Mouse (Mus musculus): Measurements from ENCODE around the gene Foxi3.

Gene Foxi3

DNA sequence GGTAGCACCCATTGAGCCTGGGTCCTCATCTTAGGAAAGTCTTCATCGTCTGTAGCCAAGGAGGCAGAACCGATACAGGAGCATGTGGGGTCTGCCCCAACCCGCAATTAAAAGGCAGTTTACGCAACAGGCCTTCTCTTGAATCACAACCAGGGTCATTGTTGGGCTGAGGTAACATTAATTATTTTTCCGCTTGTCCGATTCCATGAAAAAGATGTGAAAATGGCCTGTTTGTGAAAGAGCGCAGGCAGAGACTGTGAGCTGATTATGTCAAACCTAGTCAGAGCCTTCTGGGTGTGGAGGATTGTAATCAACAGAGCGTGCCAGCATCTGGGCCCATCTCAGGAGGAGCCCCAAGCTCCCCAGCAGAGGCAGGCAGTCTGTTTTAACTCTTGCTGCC, 30.4 kb downstream of the Foxi3 start:
- no peak for DNase-seq (ENCODE audit: extremely low spot score, low spot score)

DNA sequence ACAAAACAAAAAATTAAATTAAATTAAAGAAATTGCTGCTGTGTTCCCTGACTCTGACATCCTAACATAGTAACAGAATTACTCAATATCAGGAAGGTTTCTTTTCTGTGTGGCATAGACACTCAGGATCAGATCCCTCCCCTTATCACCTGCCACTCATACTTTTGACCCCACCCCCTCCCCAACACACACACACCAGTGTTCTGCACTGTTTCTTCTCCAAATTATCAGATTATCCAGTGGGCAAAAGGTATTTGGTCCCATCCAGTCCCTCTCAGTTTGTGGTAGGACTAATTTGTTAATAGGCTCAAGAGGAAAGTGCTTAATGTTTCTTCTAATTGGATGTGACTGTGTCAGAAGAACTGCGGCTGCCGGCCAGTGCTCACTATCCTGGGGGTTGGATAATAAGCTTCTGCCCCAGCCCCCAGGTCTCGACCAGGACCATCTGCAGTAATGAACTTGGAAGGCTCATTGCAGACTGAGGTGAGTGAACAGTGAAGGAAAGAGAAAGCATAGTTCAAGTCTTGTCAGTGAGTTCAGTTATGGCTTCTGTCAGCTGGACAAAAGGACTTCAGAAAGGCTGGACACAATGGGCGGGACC, 39.9 kb downstream of the Foxi3 start:
- no peak for DNase-seq (ENCODE audit: extremely low spot score, low spot score)

DNA sequence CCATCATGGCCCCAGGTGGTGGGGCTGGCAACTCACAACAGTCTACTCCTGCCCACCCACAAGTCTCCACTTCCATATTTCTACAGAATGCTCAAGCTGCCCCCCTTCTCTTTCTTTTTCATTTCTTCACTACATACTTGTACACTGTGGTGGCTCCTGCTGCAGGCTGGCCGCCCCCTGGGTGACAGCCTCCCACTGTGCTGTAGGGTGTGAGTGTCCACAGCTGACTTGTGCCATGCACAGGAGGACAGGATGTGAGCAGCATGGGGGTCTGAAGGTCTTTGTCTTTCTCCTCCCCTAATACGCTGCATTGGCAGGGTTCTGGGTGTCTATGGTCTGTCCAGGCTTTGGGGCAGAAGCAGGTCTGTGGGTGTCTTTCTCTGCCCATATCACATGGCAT, 46.3 kb downstream of the Foxi3 start:
- no peak for DNase-seq (ENCODE audit: extremely low spot score, low spot score)

DNA sequence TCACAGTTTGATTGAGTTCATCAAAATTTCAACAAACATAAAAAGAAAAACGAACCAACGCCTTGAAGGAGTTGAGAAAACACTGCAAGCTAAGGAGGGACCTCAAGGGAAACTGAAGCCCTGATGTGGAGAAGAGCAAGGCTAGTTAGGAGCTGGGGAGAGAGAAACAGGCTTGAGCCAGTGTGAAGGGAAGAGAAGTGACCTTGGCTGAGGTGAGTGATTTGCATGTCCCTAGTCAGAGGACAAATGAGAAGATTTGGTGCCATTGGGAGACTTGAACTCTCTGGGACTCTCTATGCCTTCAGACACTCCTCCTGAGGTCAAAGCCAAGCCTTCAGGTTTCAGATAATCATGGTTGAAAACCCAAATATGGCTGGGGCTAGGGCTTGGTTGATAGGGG, 47.8 kb downstream of the Foxi3 start:
- no peak for DNase-seq (ENCODE audit: extremely low spot score, low spot score)

All from neural tube, embryonic 10.5 days (tissue).